Mouse (Mus musculus) thymus, postnatal 4 days (tissue): Measurements from ENCODE around the gene Evl.
"Not testable (repeated sequence)": the region's sequence is repeated elsewhere in the genome, so short reads cannot be mapped to it uniquely, and the experiment has no call there.

ENCODE experiments used
- DNase-seq: peaks from one replicate; pipeline ENCODE4 v3.0.0; 2021

Gene Evl

DNA sequence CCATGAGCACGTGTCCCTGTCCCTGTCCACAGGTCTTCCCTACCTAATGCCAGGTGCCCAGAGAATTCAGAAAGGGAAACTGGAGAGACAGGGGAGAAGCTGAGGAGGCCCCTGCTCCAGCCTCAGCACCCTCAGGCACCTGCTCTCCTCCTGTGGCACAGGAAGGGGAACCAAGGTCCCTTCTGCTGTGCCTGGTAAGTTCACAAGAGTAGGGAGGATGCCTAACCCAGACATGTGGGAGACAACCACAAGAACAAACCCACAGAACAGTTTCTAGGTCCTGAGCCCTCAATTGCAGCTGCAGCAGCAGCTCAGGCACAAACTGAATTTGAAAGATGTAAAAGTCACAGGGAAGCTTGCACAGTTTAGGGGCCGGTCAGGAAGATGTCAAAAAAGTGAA lies 146.7 kb downstream of the Evl start:
- DNase-seq, result peak; percentile 66

GRCm38 (mm10) chr12:108702185-108702584 lies 147.7 kb downstream of the Evl start, which contains the start of gene Degs2:
Gene Degs2 (minus strand): TSS chr12:108702315.
- peak; percentile 71 for DNase-seq

DNA sequence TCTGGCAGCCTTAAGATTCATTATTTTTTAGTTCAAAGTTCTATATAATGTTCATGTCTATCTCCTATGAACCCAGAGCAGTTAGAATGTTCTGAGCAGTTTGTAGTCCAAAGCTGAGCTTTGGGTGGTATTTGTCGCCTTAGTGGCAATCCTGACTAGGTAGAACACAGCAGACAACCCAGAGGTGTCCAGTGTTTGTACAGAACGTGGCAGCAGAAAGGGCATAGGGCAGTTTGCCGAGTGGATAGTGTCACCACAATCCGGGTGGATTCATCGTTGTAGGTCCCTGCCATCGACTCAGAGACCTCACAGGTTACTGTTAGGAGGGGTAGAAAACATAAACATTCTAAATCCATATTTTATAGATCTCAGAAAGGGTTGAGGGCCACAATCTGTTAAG lies 151.0 kb downstream of the Evl start:
- DNase-seq, result no peak

- DNase-seq, result no peak
Observed at GRCm38 (mm10) chr12:108706129-108706528, 151.6 kb downstream of the Evl start.

GRCm38 (mm10) chr12:108709386-108709785 lies 154.9 kb downstream of the Evl start:
- no peak for DNase-seq

- no peak for DNase-seq
Observed at GRCm38 (mm10) chr12:108709964-108710765, 155.6 kb downstream of the Evl start.

- no peak for DNase-seq
Observed at GRCm38 (mm10) chr12:108710861-108711615, 156.5 kb downstream of the Evl start.

GRCm38 (mm10) chr12:108712481-108712880 lies 158.0 kb downstream of the Evl start:
- DNase-seq, result no peak

DNA sequence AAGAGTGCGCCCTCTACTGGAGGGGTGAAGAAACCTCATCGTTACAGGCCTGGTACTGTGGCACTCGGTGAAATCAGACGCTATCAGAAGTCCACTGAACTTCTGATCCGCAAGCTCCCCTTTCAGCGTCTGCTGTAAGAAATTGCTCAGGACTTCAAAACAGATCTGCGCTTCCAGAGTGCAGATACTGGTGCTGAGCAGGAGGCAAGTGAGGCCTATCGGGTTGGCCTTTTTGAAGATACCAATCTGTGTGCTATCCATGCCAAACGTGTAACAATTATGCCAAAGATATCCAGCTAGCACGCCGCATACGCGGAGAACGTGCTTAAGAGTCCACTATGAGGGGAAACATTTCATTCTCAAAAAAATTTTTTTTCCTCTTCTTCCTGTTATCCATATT lies 159.5 kb downstream of the Evl start:
- not testable (repeated sequence) for DNase-seq

GRCm38 (mm10) chr12:108715854-108716253 lies 161.3 kb downstream of the Evl start:
- no peak for DNase-seq

- no peak for DNase-seq
Observed at GRCm38 (mm10) chr12:108718485-108718884, 164.0 kb downstream of the Evl start.

GRCm38 (mm10) chr12:108722464-108722863 lies 167.9 kb downstream of the Evl start:
- DNase-seq, result no peak

GRCm38 (mm10) chr12:108723841-108724240 lies 169.3 kb downstream of the Evl start:
- no peak for DNase-seq

DNA sequence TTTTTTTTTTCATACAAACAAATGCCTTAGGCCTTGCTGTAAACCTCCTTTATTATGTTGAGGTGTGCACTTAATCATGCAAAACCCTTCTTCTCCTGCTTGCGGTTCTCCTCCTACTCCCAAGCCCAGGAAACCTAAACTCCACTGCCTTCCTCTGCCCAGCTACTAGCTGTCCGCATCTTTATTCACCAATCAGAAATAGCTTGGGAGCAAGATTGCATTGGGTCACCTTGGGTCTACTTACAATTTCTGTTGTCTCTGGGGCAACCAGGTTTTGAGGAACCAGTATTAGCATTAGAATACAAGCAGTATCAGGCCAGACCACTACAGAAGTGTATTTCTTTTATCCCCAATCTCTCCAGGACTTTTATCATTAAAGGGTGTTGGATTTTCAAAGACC lies 179.9 kb downstream of the Evl start:
- no peak for DNase-seq

- no peak for DNase-seq
Observed at GRCm38 (mm10) chr12:108737838-108738237, 183.3 kb downstream of the Evl start.
